Mouse (Mus musculus): Measurements from ENCODE around the gene Capn2.

The Capn2 gene

DNA sequence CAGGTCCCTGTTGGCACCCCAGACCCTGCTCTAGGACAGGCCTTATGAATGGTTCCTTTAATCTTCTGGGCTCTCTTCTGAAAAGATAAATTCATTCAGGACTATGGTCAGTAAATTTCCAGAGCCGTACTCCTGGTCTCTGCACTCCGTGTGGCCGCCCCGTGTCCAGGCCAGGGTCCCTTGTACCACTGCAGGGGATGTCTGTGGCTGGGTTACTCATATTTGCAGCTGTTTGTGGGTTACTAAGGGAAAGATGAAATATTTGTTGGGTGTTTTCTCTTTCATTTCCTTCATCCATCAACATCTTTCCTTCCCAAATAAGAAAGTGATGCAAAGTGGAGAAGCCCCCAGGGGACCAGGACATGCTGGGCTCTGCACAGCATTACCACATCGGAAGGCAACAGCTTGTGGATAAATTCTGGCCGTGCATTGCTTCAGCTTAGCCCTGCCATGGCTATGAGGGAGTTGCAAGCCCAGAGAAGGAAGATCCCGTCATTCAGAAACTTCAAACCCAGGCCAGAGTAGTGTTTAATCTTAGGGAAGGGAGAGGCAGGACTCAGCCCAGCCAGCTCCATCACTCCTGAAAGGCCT, 15.5 kb downstream of the Capn2 start:
- DNase-seq (ENCODE audit: low spot score), result no peak

- DNase-seq (ENCODE audit: low spot score), result peak; percentile 56
Measured at GRCm38 (mm10) chr1:182500843-182501242, 16.6 kb downstream of the Capn2 start.

- no peak for DNase-seq (ENCODE audit: low spot score)
Measured at GRCm38 (mm10) chr1:182500224-182500623, 17.2 kb downstream of the Capn2 start.

- DNase-seq (ENCODE audit: low spot score), result peak; percentile 57
Measured at GRCm38 (mm10) chr1:182499443-182500089, 17.8 kb downstream of the Capn2 start.

GRCm38 (mm10) chr1:182497736-182498135, 19.7 kb downstream of the Capn2 start:
- no peak for DNase-seq (ENCODE audit: low spot score)

- no peak for DNase-seq (ENCODE audit: low spot score)
Measured at GRCm38 (mm10) chr1:182496685-182497084, 20.7 kb downstream of the Capn2 start.

DNA sequence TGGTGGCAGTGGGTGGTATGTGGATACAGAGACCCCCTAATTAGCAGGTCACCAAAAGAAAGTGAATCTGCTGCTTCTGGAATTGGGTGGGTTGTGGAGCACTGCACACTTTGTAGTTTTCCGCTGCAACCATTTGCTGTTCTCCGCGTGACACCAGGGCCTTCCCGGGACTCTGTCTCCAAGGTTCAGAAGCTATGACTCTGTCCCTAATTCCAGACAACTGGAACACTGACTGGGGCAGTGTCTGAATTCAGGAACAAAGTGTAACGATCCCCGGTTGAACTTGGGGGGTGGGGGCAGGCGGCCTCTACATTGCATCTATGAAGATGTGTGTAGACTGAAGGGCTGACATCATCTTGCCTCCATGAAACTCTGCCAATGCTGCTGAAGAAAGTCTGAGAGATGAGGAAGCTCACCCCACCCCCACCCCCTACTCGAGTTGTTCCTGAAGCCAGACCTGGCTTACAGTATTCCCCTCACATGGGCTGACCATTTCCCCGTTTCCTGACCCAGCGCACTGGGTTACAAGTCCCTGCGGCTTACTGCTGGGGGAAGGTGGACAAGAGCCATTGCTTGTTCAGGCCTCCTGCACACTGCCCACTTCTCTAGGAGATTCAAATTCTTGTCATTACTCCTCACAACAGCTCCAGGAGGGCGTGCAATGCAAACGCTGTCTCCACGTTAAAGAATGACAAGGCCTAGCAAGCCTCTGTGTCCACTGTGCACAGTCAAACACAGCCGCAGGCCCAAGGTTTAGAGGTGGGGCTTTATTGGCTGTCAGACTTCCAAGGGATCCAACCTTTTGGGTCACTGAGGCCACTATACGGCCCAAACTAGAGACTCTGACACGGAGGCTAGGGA, 22.9 kb downstream of the Capn2 start:
- no peak for DNase-seq (ENCODE audit: low spot score)

DNA sequence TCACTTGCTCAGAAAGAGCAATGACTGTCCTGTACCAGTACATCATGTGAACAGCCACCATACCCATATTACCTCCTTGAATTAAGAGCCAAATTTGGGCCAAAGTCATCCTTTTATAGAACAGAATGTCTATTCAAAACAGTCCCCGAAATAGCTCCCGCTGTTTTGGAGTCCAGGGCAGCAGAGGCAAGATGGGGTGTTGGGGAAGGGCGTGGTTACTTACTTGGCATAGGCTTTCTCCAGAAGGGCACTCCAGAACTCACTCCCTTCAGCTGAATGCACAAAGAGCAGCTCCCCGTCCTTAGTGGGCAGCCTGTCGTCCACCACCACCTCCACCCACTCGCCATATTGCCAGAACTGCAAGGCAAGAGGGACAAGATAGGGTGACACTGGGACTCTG, 25.6 kb downstream of the Capn2 start:
- no peak for DNase-seq (ENCODE audit: low spot score)

DNA sequence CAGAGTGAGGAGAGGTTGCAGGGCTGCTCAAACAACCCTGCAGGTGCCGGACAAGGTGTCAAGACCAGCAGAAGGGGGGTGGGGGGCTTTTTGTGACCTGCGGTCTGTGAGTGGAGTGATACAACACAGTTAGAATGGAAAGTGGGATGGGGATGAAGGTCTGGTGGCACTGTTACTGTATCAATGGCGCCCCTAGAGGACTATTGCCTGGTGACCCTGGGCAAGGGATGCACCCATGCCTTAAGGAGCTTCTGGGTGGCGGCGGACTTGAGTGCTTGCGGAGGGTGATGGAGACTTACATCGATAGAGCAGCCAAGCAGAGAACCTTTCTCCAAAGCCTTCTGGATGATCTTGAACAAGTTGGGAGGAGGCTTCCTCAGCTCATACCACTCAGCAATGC, 26.8 kb downstream of the Capn2 start:
- DNase-seq (ENCODE audit: low spot score), result no peak

DNA sequence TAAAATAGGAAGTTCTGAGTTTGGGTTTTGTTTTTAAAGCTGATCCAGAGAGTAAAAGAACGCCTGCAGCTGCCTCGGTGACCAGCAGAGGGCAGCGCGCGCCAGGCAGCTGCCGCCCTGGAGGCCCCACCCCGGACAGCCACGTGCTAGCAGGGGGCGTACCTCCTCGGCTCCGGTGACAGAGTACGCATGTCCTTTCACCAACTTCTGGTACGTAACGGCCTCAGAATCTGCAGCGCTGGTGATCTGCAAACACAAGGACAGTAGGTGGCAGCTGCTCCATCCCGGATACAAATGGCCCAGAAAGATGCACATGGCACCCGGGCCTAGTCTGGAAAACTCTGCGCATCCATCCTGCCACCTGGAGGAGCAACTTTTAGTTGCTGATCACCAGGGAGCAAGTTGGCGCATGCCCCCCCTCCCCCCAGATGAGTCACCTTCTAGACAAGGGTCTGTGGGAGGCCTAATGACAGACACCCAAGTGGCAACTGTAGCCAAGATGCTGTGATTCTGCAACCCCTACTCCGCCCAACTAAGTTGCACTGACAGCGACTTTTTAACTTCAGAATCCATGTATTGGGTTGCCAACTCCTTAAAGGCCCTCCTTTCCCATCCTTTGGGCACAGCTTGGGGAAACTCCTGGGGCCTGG, 27.5 kb downstream of the Capn2 start:
- peak; percentile 96 for DNase-seq (ENCODE audit: low spot score)

DNA sequence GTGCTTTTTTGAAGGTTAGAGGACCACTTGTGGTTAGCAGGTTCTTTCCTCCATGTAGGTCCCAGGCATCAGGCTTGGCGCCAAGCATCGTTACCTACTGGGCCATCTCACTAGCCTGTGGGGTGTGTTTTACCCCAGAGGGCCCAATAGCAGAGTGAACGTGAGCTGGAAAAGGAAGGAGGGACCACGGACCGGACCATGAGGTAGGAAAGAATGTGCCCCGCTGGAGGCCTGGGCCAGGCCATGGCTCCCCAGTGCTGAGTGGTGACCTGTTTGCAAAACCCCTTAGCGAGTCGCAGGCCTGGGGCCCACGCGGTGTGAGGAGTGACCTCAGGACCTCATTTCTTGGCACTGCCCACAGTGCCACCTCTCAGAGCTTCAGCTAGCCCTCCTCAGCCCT, 28.9 kb downstream of the Capn2 start:
- no peak for DNase-seq (ENCODE audit: low spot score)

DNA sequence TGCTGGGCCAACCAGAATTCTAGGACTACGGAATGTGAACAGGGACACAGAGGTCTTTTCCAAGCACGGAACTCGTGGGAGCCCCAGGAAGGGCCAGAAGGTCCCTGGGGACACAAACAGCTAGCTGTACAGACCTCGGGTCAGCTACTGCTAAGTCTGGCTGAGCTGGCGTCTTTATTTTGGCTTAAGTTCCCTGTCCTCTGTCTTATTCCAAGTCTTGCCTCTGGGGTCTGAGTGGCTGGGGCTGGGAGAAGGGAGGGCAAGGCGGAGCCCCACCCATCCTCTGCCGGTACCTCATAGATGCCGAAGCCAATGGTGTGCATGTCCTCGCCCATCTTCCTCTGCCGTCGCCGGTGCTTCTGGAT, 33.5 kb downstream of the Capn2 start:
- DNase-seq (ENCODE audit: low spot score), result no peak

DNA sequence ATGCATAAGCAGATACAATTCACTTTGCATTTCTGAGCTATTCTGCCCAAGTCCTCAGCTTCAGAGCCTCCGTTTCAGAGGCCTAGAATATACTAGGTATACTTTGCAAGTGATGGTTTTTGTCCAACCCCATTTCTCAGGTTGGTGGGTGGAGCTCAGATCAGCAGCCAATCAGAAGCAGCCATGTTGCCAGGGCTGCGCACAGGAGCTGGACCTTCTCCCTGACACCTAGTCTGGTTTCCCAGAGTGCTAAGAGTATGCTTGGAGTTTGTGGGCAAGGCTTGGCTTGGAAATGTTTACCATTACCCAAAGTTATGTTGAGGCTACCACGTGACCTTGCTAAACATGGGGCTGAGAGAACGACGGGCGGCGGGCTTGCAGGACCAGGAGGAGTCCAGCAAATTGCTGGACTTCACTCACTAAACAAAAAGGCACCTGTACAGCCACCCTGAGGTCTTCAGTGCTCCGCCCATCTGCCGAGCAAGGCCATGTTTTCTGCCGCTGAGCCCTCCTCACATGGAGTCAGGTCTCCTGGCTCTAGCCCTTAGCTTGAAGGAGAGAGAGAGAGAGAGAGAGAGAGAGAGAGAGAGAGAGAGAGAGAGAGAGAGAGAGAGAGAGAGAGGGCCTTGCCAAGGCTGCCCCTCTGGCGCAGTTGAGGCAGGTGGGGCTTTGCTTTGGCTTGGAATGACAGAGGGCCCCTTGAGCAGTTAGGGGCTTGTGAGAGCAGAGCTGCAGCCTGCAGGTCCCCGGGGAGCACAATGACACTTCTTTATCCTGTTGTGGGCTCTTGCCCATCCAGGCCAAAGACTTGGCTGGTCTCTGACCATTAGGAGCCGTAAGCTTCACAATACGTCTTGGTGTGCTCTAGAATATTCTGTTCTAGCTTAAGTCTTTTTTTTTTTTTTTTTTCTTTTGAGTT, 34.2 kb downstream of the Capn2 start:
- no peak for DNase-seq (ENCODE audit: low spot score)

DNA sequence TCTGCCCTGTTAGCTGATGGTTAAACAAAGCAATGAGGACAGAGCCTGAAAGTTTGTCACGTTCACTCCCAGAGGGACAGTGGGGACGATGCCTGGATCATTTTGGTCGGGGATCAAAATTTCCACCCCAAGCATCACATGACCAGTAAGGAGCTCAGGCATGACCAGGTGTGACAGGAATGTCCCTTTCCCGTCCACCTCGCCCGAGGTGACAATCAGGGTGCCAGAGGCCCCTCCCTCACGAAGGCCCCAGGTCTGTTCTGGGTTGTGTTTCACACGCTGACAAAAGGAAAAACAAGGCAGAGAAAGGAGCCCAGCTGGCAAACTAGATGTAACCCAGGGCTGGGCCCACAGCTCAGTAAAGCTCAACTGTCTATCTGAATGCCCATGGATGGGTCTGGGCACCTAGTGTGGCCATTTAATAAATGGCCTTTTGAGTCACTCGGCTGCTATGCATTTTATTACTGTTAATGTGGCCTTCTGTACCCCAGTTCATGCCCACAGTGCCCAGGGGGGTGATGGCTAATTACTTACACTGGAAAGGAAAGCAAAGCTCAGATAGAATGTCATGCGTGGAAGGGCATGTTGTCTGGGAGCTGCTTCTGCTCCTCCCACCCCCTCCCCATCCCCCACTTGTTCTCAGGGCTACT, 35.6 kb downstream of the Capn2 start:
- no peak for DNase-seq (ENCODE audit: low spot score)

- no peak for DNase-seq (ENCODE audit: low spot score)
Measured at GRCm38 (mm10) chr1:182481138-182481537, 36.3 kb downstream of the Capn2 start.

DNA sequence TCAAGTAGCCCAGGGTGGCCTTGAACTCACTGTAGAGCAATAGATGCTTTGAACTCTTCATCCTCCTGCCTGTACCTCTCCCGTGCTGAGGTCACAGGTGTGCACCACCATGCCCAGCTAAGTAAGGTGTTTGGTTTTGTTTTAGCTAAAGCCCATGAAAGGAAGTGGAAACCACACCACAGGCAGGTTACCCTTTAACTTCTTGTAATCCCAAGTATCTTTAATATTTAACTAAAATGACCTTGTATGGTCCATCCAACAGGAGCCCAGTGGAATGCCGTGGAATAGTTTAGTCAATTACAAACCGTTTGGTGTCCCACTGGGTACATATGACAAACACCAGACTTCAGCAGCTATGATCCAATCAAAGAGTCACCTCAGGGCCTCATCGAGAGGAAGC, 38.5 kb downstream of the Capn2 start:
- DNase-seq (ENCODE audit: low spot score), result no peak

DNA sequence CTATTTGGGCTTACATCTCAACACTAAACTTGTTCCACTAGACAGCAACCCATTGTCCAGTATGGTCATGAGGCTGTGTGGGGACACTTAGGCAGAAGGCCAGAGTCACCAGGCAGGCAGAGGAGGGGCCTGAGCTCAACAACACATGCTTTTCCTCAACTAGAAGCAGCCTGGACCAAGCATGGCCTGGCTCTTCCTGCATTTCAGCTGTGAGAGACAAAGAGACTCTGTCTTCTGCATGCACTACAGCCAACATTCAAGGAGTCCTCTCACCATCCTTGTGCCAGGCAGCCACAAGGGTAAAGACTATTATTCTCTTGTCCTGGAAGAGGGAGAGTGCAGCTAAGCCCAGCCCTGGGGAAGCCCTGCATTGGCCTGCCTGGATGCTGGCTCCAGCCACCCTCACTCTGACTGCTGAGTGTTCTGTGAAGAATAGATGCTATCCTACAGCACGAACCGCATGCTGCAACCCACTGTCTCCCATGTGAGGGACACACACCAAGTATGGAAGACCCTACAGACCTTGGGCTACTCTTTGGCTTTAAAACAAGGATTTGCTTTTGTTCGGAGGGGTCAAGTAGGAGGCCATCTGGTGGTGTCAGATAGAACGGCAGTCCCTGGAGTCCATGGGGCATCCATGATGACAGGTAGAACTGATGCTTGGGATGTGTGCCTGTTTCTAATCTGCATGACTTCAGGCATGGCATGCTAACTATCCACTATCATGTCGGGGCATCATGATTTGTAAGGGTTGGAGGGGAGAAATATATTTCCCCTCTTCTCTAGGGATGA, 42.2 kb downstream of the Capn2 start:
- DNase-seq (ENCODE audit: low spot score), result no peak

DNA sequence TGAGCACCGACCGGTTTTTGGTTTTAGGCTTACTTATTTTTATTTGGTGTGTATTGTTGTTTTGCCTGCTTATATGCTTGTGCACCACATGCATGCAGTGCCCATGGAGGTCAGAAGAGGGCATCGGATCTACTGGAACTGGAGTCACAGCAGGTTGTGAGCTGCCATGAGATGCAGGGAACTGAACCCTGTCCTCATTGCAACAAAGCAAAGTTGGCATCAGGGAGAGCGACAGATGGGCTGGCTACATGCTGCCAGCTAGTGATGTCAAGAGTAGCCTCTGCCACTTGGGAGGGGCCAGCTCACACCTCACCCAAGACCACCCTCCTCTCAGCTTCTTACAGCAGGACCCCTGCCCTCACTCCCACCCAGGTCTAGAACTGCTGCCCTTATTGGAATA, 51.4 kb downstream of the Capn2 start:
- no peak for DNase-seq (ENCODE audit: low spot score)

GRCm38 (mm10) chr1:182465309-182465708, 52.1 kb downstream of the Capn2 start:
- no peak for DNase-seq (ENCODE audit: low spot score)

DNA sequence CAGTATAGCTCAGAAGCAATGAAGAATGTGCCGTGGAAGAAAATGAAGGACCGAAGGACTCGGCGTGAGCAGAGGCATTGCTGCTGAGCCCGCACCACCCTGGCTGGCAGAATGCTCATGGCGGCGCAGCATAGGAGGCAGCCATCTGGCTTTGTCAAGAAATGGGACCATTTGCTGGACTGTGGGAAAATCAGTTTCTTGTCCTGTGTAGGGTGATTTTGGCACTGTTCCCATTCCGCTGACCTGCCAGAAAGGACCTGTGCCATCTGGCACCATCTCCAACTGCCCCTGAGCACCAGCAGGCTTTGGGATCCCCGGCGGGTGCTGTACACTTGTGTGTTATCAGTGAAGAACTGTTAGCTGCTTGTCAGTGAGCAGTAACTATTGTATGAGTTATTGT, 55.6 kb downstream of the Capn2 start:
- no peak for DNase-seq (ENCODE audit: low spot score)
